Mouse (Mus musculus) liver, embryonic 15.5 days (tissue): ENCODE measurements around the gene Fam198a. TPM values are rescaled to one million over a fixed set of nuclear protein-coding genes. Genes with fewer than 3 reads are reported as not detected.
A peak's percentile ranks its signal among the peaks of the same experiment; 100 is the strongest.

Experiments used
- ATAC-seq: fragments of 200-750 bp; cut with Nextera tagmentation; 2 replicates; pipeline ENCODE4 v1.8.0; 2017; ENCODE audit warnings: moderate number of reproducible peaks, mild to moderate bottlenecking, moderate library complexity; ENCODE audit not compliant: insufficient read depth
- H3K27ac ChIP-seq: fragments of 300-500 bp; sonication (generic); replicated peaks from 2 replicates; pipeline ENCODE4 v1.5.1; 2015; ENCODE audit warnings: mild to moderate bottlenecking, inconsistent platforms
- H3K27me3 ChIP-seq: fragments of 300-500 bp; sonication (generic); 2 replicates; pipeline ENCODE4 v1.6.1; 2015; ENCODE audit warnings: mild to moderate bottlenecking, inconsistent platforms
- H3K36me3 ChIP-seq: fragments of 300-500 bp; sonication (generic); replicated peaks from 2 replicates; pipeline ENCODE4 v1.6.1; 2015; ENCODE audit warnings: moderate library complexity, mild to moderate bottlenecking, inconsistent platforms
- H3K4me1 ChIP-seq: fragments of 300-500 bp; sonication (generic); replicated peaks from 2 replicates; pipeline ENCODE4 v1.6.1; 2015; ENCODE audit warnings: inconsistent platforms
- H3K4me2 ChIP-seq: fragments of 300-500 bp; sonication (generic); 2 replicates; pipeline ENCODE4 v1.6.1; 2015; ENCODE audit warnings: moderate library complexity, mild to moderate bottlenecking, inconsistent platforms
- H3K4me3 ChIP-seq: fragments of 300-500 bp; sonication (generic); replicated peaks from 2 replicates; pipeline ENCODE4 v1.5.1; 2015; ENCODE audit warnings: mild to moderate bottlenecking, inconsistent platforms
- H3K9ac ChIP-seq: fragments of 300-500 bp; sonication (generic); 2 replicates; pipeline ENCODE4 v1.6.1; 2015; ENCODE audit warnings: moderate library complexity, mild to moderate bottlenecking, inconsistent platforms
- H3K9me3 ChIP-seq: fragments of 300-500 bp; sonication (generic); replicated peaks from 2 replicates; pipeline ENCODE4 v1.6.1; 2016; ENCODE audit warnings: inconsistent platforms
- WGBS: fragments of 180-500 bp; shearing (Covaris S2); methylation state at CpG from one replicate; pipeline ENCODE4 v1.1.7; 2015; ENCODE audit warnings: mixed read lengths; ENCODE audit not compliant: insufficient replicate concordance; 5-methylcytosine and 5-hydroxymethylcytosine counted together
- polyA plus RNA-seq: library from polyadenylated mRNA; unstranded; fragments of >200 nt; fragmentation: Nextera tagmentation; extraction: Ambion mirVana; gene quantifications from 2 replicates; pipeline ENCODE4 v1.2.1, GENCODE M21; 2015

The Fam198a gene
- polyA plus RNA-seq, 1 experiment from 2014 or later = 0.24 TPM

DNA sequence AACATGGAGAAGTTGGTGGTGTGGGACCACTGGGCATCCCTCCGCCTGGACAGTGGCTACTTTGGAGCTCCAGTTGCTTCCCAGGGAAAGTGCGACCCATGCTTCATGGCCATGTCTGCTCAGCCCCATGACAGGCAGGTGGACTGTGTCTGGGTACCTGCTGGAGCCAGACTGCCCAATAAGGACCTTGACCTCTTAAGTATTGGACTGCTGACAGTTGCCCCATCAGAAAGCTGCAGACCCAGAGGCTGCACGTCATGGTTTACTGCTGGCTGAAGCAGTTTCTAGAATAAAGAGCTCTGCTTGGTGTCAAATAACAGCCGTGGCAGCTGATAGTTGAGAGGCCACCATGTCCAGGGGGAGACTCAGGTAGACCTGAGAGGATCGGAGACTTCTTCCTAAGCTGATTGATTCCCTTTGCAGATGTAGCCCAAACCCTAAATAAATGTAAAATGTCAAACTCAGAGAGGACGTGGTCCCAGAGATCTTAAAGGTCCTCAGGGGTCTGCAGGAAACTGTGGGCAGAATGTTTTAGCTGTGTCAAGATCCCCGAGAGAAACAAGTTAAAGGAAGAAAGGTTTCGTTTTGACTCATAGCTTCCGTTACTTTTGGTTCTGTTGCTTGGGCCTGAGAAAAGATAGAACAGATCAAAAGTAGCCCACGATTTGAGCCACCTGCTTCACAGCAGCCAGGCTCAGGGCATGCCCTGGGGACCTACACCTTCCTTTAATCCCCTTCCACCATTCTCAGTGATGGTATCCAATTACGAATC, 24.0 kb upstream of the Fam198a start:
- no peak overlapping the region for H3K9ac ChIP-seq
- no peak overlapping the region for H3K4me2 ChIP-seq
- H3K4me1 ChIP-seq = peaks cover 17% of the 10 kb centered on the region
- 38% methylated on average over 11 of the region's 11 CpGs for WGBS
- no peaks in the 10 kb centered on the region for H3K27me3 ChIP-seq
- H3K27ac ChIP-seq = 0 out of 2 replicates have a peak overlapping the region, but pooled peaks have one; percentile 41
- no peak overlapping the region for H3K4me3 ChIP-seq
- H3K9me3 ChIP-seq = no peaks in the 10 kb centered on the region
- ATAC-seq = peak; percentile 64
- H3K36me3 ChIP-seq = no peaks in the 10 kb centered on the region

DNA sequence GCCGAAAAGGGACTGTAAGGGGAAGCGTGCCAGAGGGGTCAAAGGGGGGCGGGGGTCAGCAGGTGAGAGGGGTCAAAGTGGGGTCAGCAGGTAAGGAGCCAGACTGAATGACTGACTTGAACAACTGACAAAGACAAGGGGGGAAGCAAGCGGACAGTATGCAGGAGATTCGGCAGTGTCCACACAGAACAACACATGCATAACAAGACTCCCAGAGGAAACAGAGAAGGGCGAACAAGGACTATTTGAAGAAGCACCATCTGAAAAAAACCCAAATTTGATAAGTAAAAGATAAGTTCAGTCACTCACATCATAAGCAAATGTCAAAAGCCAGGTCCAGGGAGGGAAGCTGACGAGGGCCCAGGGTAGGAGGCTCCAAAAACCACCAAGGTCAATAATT, 23.1 kb upstream of the Fam198a start:
- WGBS = 60% methylated on average over 7 of the region's 7 CpGs
- no peaks in the 10 kb centered on the region for H3K27me3 ChIP-seq
- no peak for ATAC-seq
- H3K4me2 ChIP-seq = no peak overlapping the region
- H3K4me3 ChIP-seq = no peak overlapping the region
- no peaks in the 10 kb centered on the region for H3K36me3 ChIP-seq
- no peaks in the 10 kb centered on the region for H3K9me3 ChIP-seq
- H3K9ac ChIP-seq = no peak overlapping the region
- H3K27ac ChIP-seq = no peak overlapping the region
- H3K4me1 ChIP-seq = peaks cover 17% of the 10 kb centered on the region

DNA sequence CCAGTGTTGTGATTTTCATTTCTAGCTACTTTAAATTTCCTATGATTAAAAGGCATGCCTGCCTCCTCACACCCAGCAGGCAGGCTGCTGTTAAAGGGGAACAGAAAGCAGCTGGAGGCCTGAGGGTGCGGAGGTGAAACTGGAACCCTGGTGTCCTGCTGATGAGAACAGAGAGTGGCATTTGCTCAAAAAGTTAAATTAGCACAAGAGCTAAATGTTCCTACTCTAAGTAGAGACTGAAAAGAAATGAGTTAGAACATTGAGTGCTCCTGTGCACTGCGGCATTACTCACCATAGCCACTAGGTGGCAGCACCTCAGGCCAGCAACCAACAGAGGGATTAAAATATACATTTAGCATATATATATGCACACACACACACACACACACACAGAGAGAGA, 22.3 kb upstream of the Fam198a start:
- ATAC-seq = no peak
- Histone ChIP-seq H3K27ac (no peak overlapping the region), H3K4me1 (peaks cover 17% of the 10 kb centered on the region), H3K4me2 (no peak overlapping the region), H3K36me3 (no peaks in the 10 kb centered on the region), H3K4me3 (no peak overlapping the region), H3K9ac (no peak overlapping the region), H3K27me3 (no peaks in the 10 kb centered on the region), H3K9me3 (no peaks in the 10 kb centered on the region)
- WGBS = 22% methylated on average over 2 of the region's 2 CpGs

DNA sequence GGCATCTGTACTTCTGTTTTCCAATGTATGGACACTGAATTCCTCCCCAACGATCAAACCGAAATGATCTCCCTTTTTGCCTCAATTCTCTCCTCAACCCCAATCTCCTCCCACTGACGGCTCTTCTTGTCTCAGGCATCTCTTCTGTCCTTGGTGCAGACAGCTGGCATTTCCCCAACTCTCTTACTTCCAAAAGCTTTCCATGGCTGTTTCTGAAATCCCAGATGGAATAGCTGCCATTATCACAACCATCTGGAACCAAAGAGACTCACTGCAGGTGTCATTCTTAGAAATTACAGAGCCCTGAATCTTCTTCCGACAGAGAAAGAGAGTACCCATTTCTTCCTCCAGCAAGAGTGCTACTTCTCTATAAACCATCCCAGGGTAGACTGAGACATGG, 15.9 kb upstream of the Fam198a start:
- no peak for ATAC-seq
- no peaks in the 10 kb centered on the region for H3K27me3 ChIP-seq
- peaks cover 3% of the 10 kb centered on the region; the same call in 1 of the 2 replicates for H3K4me1 ChIP-seq
- no peak overlapping the region for H3K27ac ChIP-seq
- H3K9me3 ChIP-seq = no peaks in the 10 kb centered on the region
- 55% methylated on average over 4 of the region's 4 CpGs for WGBS
- no peaks in the 10 kb centered on the region for H3K36me3 ChIP-seq
- H3K4me2 ChIP-seq = no peak overlapping the region
- H3K4me3 ChIP-seq = no peak overlapping the region
- no peak overlapping the region for H3K9ac ChIP-seq

DNA sequence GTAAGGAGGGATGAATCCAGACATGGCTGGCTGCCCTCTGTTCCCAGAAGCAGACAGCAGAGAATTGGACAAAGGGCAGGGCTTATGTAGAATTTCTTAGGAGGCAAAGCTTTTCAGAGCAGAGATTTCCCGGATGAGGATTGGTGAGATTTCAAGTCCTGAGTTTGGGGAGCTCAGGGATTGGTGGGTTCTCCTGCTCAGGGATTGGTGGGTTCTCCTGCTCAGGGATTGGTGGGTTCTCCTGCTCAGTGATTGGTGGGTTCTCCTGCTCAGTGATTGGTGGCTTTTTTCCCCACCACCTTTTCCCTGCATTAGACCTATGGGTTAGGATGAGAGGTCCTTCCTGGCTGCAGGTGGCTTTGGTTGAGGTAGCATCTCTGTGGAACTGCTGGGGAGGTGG, 13.8 kb upstream of the Fam198a start:
- H3K27ac ChIP-seq = no peak overlapping the region
- 59% methylated on average over 1 of the region's 1 CpGs for WGBS
- peaks cover 3% of the 10 kb centered on the region; the same call in 1 of the 2 replicates for H3K4me1 ChIP-seq
- no peaks in the 10 kb centered on the region for H3K36me3 ChIP-seq
- H3K9ac ChIP-seq = no peak overlapping the region
- H3K9me3 ChIP-seq = no peaks in the 10 kb centered on the region
- no peaks in the 10 kb centered on the region for H3K27me3 ChIP-seq
- no peak overlapping the region for H3K4me2 ChIP-seq
- no peak overlapping the region for H3K4me3 ChIP-seq
- ATAC-seq = no peak

DNA sequence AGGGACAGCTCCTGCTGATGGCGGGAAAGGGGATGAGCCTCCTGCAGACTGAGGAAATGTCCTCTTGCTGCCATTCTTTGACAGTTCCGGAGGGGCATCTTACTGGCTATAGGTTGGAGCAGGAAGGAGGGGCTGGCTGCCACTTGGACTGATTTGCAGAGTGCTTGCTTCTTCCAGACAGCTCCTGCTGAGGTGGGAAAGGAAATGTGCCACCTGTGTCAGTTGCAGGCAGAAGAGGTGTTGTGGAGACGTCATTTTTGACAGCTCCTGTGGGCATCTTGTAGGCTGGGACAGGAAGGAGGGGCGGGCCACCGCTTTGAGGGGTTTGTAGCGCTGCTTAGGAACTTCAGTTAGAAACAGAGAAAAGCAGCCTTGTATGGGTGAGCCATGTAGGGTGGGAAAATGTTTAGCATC, 13.3 kb upstream of the Fam198a start:
- no peaks in the 10 kb centered on the region for H3K27me3 ChIP-seq
- no peaks in the 10 kb centered on the region for H3K9me3 ChIP-seq
- peak overlapping the region; percentile 57 for H3K4me2 ChIP-seq
- peaks cover 3% of the 10 kb centered on the region; the same call in 1 of the 2 replicates for H3K4me1 ChIP-seq
- H3K9ac ChIP-seq = no peak overlapping the region
- ATAC-seq = 0 out of 2 replicates have a peak, but pooled peaks have one; percentile 7
- H3K4me3 ChIP-seq = peak overlapping the region; percentile 50
- WGBS = 34% methylated on average over 6 of the region's 6 CpGs
- H3K27ac ChIP-seq = no peak overlapping the region
- H3K36me3 ChIP-seq = no peaks in the 10 kb centered on the region

DNA sequence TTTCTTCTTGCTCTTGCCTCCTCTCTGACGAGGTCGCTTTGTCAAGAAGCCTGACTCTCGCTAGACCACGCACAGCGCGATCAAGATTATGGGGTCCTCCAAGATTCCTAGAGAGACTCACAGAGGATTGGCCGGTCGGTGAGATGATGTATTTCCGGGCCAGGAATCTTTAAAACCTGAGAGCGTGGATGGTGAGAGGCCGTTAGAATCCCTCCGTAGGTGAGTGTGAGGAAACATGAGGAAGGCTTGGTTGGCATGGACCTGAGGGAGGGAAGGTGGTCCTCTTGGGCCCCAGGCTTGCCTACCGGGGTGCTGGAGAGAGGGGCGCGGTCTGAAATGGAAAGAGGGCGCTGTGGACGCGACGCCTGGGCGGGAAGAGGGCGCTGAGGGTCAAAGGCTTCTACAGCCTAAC, 12.8 kb upstream of the Fam198a start:
- ATAC-seq = peak; percentile 52
- no peak overlapping the region for H3K27ac ChIP-seq
- no peaks in the 10 kb centered on the region for H3K36me3 ChIP-seq
- 45% methylated on average over 21 of the region's 21 CpGs for WGBS
- peak overlapping the region; percentile 35; the same call in 1 of the 2 replicates for H3K9ac ChIP-seq
- H3K4me3 ChIP-seq = peak overlapping the region; percentile 50
- H3K27me3 ChIP-seq = no peaks in the 10 kb centered on the region
- H3K4me1 ChIP-seq = peaks cover 3% of the 10 kb centered on the region; the same call in 1 of the 2 replicates
- peak overlapping the region; percentile 57 for H3K4me2 ChIP-seq
- no peaks in the 10 kb centered on the region for H3K9me3 ChIP-seq

DNA sequence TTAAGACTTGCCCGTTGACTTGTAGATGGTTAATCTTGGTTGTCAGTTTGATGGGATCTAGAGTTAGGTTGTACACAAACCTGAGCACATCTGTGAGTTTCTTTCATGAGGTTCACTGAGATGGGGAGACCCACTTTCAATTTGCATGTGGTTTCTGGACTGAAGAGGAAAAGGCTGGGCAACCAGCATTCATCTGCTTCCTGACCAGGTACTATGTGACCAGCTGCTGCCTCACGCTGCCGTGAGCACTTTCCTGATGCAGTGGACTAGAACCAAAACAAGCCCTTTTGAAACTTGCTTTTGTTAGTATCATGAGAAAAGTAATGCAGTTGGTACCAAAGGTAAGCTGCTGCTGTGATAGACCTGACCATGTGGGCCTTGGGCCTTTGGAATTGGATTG, 7.8 kb upstream of the Fam198a start:
- Histone ChIP-seq H3K4me3 (no peak overlapping the region), H3K4me2 (no peak overlapping the region), H3K4me1 (peaks cover 3% of the 10 kb centered on the region; the same call in 1 of the 2 replicates), H3K27me3 (no peaks in the 10 kb centered on the region), H3K36me3 (no peaks in the 10 kb centered on the region), H3K9me3 (no peaks in the 10 kb centered on the region), H3K27ac (no peak overlapping the region), H3K9ac (no peak overlapping the region)
- 56% methylated on average over 3 of the region's 3 CpGs for WGBS
- no peak for ATAC-seq

DNA sequence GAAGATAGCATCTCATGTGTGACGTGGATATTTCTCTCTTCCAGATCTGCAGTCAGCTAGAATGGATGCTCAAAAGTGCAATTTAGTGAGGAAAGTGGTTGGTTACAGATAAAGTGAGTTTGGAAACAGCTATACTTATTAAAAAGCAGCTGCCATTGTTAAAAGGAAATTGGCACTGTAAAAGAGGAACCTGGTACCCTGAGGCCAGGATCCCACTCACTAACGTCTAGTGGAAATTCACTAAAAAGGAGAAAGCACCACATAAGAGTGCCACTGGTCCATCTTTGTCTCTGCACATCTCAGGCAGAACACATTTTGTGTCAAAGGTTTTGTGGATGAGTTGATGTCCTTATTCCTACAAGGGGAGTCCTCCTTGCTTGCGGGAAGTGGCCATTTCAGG, 7.2 kb upstream of the Fam198a start:
- Histone ChIP-seq H3K9me3 (no peaks in the 10 kb centered on the region), H3K27me3 (no peaks in the 10 kb centered on the region), H3K27ac (no peak overlapping the region), H3K4me2 (no peak overlapping the region), H3K9ac (no peak overlapping the region), H3K4me3 (no peak overlapping the region), H3K4me1 (no peaks in the 10 kb centered on the region), H3K36me3 (no peaks in the 10 kb centered on the region)
- ATAC-seq = no peak
- 52% methylated on average over 3 of the region's 3 CpGs for WGBS

DNA sequence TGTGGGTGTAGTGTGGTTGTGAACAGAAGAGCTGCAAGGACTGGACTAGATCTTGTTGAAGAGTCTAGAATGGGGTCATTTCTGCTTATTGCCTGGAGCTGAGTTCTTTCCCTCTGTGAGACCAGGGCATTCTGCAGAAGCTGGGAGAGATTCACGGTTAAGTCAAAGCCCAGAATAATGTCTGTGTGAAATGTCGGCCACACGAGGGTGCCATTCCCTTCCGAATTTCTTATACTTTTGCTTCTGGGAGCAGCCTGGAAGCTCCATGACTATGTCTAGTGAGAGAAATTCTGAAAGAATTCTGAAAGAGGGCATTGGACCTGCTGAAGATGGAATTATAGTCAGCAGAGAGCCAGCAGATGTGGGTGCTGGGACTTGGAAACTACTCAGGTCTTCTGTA, 3.0 kb upstream of the Fam198a start:
- Histone ChIP-seq H3K4me1 (no peaks in the 10 kb centered on the region; the same call in 1 of the 2 replicates), H3K9me3 (no peaks in the 10 kb centered on the region), H3K4me3 (no peak overlapping the region), H3K36me3 (no peaks in the 10 kb centered on the region), H3K27ac (no peak overlapping the region), H3K27me3 (no peaks in the 10 kb centered on the region), H3K9ac (no peak overlapping the region), H3K4me2 (no peak overlapping the region)
- 7% methylated on average over 4 of the region's 4 CpGs for WGBS
- ATAC-seq = no peak

DNA sequence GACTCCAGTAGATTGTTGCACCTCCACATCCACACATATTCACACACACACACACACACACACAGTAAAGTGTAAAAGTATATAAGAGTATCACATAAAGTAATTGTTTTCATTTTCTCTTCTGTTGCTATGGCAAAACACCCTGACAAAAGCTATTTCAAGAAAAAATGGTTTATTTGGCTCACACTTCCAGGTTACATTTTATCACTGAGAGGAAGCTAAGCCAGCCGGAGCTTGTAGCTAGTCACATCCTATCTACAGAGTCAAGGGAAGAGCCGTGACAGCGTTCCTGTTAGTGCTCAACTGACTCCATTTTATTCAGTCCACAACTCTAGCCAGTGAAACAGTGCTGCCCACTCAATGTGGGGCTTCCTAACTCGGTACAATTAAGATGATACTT, 2.4 kb upstream of the Fam198a start:
- Histone ChIP-seq H3K4me2 (no peak overlapping the region), H3K27ac (no peak overlapping the region), H3K4me3 (no peak overlapping the region), H3K27me3 (no peaks in the 10 kb centered on the region), H3K9ac (no peak overlapping the region), H3K4me1 (no peaks in the 10 kb centered on the region; the same call in 1 of the 2 replicates), H3K36me3 (no peaks in the 10 kb centered on the region), H3K9me3 (no peaks in the 10 kb centered on the region)
- 49% methylated on average over 4 of the region's 4 CpGs for WGBS
- ATAC-seq = no peak

DNA sequence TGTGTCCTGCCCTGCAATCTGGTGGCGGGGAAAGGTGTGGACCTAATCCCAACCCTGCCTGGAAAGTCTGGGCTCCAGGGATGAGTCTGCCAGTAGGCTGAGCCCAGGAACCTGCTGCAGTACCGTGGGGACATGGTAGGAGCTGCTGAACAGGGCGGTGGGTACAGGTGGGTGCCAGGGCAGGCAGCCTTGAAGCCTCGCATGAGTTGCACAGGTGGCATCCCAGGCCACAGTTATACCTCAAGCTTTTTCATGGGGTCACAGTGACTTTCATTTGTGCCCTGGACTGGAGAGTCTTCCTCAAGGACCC, 281 bp downstream of the Fam198a start:
- H3K36me3 ChIP-seq = no peaks in the 10 kb centered on the region
- WGBS = 45% methylated on average over 4 of the region's 4 CpGs
- H3K4me3 ChIP-seq = no peak overlapping the region
- no peak overlapping the region for H3K9ac ChIP-seq
- peak overlapping the region; percentile 42 for H3K4me2 ChIP-seq
- H3K27me3 ChIP-seq = no peaks in the 10 kb centered on the region
- no peaks in the 10 kb centered on the region; the same call in 1 of the 2 replicates for H3K4me1 ChIP-seq
- no peaks in the 10 kb centered on the region for H3K9me3 ChIP-seq
- ATAC-seq = no peak
- H3K27ac ChIP-seq = no peak overlapping the region
